ENCODE assay signal across 11 mouse cellular contexts in the genomic region with DNA sequence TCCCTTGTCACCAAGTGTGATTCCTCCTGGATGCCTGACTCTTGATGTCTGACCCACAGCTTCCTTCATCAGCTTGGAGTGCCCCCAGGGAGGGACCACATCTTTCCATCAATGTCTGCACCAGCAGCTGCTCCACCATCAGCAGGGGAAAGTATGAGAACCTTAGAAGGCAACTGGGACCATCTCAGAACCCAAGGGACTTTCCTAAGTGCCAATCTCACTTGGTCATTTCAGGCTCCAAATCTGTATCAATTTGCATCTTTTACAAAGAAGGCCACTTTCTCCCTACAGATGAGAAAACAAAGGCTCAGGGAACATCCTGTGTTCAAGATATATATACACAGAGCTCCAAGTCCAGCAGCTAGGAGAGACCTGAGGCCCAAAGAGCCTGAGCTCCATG.
A peak's percentile ranks its signal among the peaks of the same experiment; 100 is the strongest.
DNase-seq lines count a peak whose midpoint lies in the region; ATAC-seq and TF ChIP-seq lines count a peak whose summit lies in the region.
"Had no signal": no experiment of that assay in that cellular context is flagged by ENCODE, and none has a peak within 500 bp of the region (broad histone marks: within the 10 kb centered on the region; RNA-seq: fewer than 3 reads in every experiment).

No protein-coding gene starts in this region.

- peak overlapping the region; percentile 55; the same call in 1 of the 2 replicates for H3K4me3 ChIP-seq in forebrain, embryonic 10.5 days
- H3K4me3 ChIP-seq in forebrain, embryonic 14.5 days (ENCODE audit: low read depth, low read length), result no peak overlapping the region
- no peak overlapping the region for H3K4me3 ChIP-seq in hindbrain, embryonic 16.5 days (ENCODE audit: low read length)
- no peak overlapping the region for H3K4me3 ChIP-seq in midbrain, postnatal 0 days (ENCODE audit: low read depth, low read length)
- H3K4me3 ChIP-seq: embryonic facial prominence, embryonic 12.5 days; liver, embryonic 13.5 days had no signal

- H3K4me1 ChIP-seq in forebrain, embryonic 10.5 days, result peaks cover 82% of the 10 kb centered on the region
- peaks cover 80% of the 10 kb centered on the region for H3K4me1 ChIP-seq in forebrain, embryonic 14.5 days (ENCODE audit: control insufficient read depth, insufficient read depth, low read length)
- peaks cover 68% of the 10 kb centered on the region for H3K4me1 ChIP-seq in hindbrain, embryonic 16.5 days (ENCODE audit: control insufficient read depth, insufficient read depth, low read depth, low read length)
- peaks cover 32% of the 10 kb centered on the region for H3K4me1 ChIP-seq in midbrain, postnatal 0 days (ENCODE audit: insufficient read depth, low read length)

- H3K9me3 ChIP-seq in forebrain, embryonic 10.5 days, result no peaks in the 10 kb centered on the region
- no peaks in the 10 kb centered on the region for H3K9me3 ChIP-seq in forebrain, embryonic 14.5 days (replicated peaks; ENCODE audit: control insufficient read depth, low read length)
- no peaks in the 10 kb centered on the region for H3K9me3 ChIP-seq in hindbrain, embryonic 16.5 days (ENCODE audit: control insufficient read depth, low read length)
- H3K9me3 ChIP-seq in midbrain, postnatal 0 days (ENCODE audit: low read length), result no peaks in the 10 kb centered on the region
- H3K9me3 ChIP-seq: embryonic facial prominence, embryonic 12.5 days; liver, embryonic 13.5 days had no signal

- H3K9ac ChIP-seq in forebrain, embryonic 14.5 days (ENCODE audit: low read length), result no peak overlapping the region; the same call in 1 of the 2 replicates
- H3K9ac ChIP-seq in hindbrain, embryonic 16.5 days (ENCODE audit: low read depth, low read length), result no peak overlapping the region
- H3K9ac ChIP-seq in midbrain, postnatal 0 days (replicated peaks; ENCODE audit: low read length, poor library complexity, severe bottlenecking), result no peak overlapping the region
- H3K9ac ChIP-seq: embryonic facial prominence, embryonic 12.5 days; liver, embryonic 13.5 days had no signal

- no peak for DNase-seq in forebrain, embryonic 10.5 days (ENCODE audit: extremely low spot score, low spot score)
- no peak for DNase-seq in forebrain, embryonic 14.5 days (ENCODE audit: low spot score)
- no peak for DNase-seq in midbrain, postnatal 0 days (ENCODE audit: low spot score)
- no peak for DNase-seq in urinary bladder, postnatal 4 days (ENCODE audit: low spot score in 2 of 2)
- no peak for DNase-seq in right cerebral cortex, postnatal 4 days
- DNase-seq in adrenal gland, adult (ENCODE audit: inconsistent age in 2 of 2, low spot score in 1 of 2), result no peak
- DNase-seq: gastrocnemius, postnatal 36 days; liver, embryonic 13.5 days had no signal

- no peak for TF ChIP-seq CTCF in midbrain, postnatal 0 days (IDR thresholded peaks at IDR 0.05)

- no peak for ATAC-seq in forebrain, embryonic 14.5 days
- ATAC-seq in hindbrain, embryonic 16.5 days, result no peak
- ATAC-seq in midbrain, postnatal 0 days (ENCODE audit: low FRiP score), result no peak

- peaks cover 14% of the 10 kb centered on the region for H3K36me3 ChIP-seq in forebrain, embryonic 10.5 days (replicated peaks)
- H3K36me3 ChIP-seq in forebrain, embryonic 14.5 days (ENCODE audit: control insufficient read depth, insufficient read depth, low read length), result no peaks in the 10 kb centered on the region
- H3K36me3 ChIP-seq in hindbrain, embryonic 16.5 days (ENCODE audit: control insufficient read depth, insufficient read depth, low read length), result no peaks in the 10 kb centered on the region
- H3K36me3 ChIP-seq in midbrain, postnatal 0 days (ENCODE audit: insufficient read depth, low read length), result no peaks in the 10 kb centered on the region
- H3K36me3 ChIP-seq: embryonic facial prominence, embryonic 12.5 days; liver, embryonic 13.5 days had no signal

- peaks cover 23% of the 10 kb centered on the region for H3K27me3 ChIP-seq in forebrain, embryonic 10.5 days (ENCODE audit: poor library complexity, severe bottlenecking)
- no peaks in the 10 kb centered on the region for H3K27me3 ChIP-seq in forebrain, embryonic 14.5 days (replicated peaks; ENCODE audit: control insufficient read depth, insufficient read depth, low read length)
- H3K27me3 ChIP-seq in hindbrain, embryonic 16.5 days (replicated peaks; ENCODE audit: control insufficient read depth, insufficient read depth, low read length), result no peaks in the 10 kb centered on the region
- H3K27me3 ChIP-seq in midbrain, postnatal 0 days (ENCODE audit: insufficient read depth, low read length), result no peaks in the 10 kb centered on the region
- H3K27me3 ChIP-seq: embryonic facial prominence, embryonic 12.5 days had no signal

- H3K27ac ChIP-seq in forebrain, embryonic 10.5 days, result peak overlapping the region; percentile 98
- peak overlapping the region; percentile 98 for H3K27ac ChIP-seq in forebrain, embryonic 14.5 days (ENCODE audit: low read depth, low read length)
- H3K27ac ChIP-seq in hindbrain, embryonic 16.5 days (ENCODE audit: low read depth, low read length), result peak overlapping the region; percentile 92
- H3K27ac ChIP-seq in midbrain, postnatal 0 days (ENCODE audit: low read depth, low read length), result peak overlapping the region; percentile 93
- H3K27ac ChIP-seq: embryonic facial prominence, embryonic 12.5 days; kidney, postnatal 0 days; liver, embryonic 13.5 days had no signal

- 0 out of 2 replicates have a peak overlapping the region, but pooled peaks have one; percentile 3 for H3K4me2 ChIP-seq in forebrain, embryonic 14.5 days (ENCODE audit: low read length)
- H3K4me2 ChIP-seq in hindbrain, embryonic 16.5 days (ENCODE audit: low read length), result no peak overlapping the region
- H3K4me2 ChIP-seq in midbrain, postnatal 0 days (ENCODE audit: low read depth, low read length, poor library complexity, severe bottlenecking), result no peak overlapping the region
- H3K4me2 ChIP-seq: embryonic facial prominence, embryonic 12.5 days; liver, embryonic 13.5 days had no signal
